Mouse (Mus musculus) forebrain, postnatal 0 days (tissue): Measurements from ENCODE around the gene Fv1. TPM values are rescaled to one million over a fixed set of nuclear protein-coding genes. Genes with fewer than 3 reads are reported as not detected.
A peak's percentile ranks its signal among the peaks of the same experiment; 100 is the strongest.
"Not testable (repeated sequence)": the region's sequence is repeated elsewhere in the genome, so short reads cannot be mapped to it uniquely, and the experiment has no call there.

Source experiments
- ATAC-seq: fragments of 200-750 bp; cut with Nextera tagmentation; 2 replicates; pipeline ENCODE4 v1.8.0; 2017; ENCODE audit warnings: mild to moderate bottlenecking, moderate library complexity
- DNase-seq: peaks from one replicate; pipeline ENCODE4 v3.0.0-alpha.2; 2015
- H3K27ac ChIP-seq: fragments of 300-500 bp; sonication (generic); 2 replicates; pipeline ENCODE4 v1.5.1; 2014; ENCODE audit warnings: low read depth, mild to moderate bottlenecking, antibody characterized with exemption, low read length, moderate library complexity, mixed read lengths
- H3K27me3 ChIP-seq: fragments of 300-500 bp; sonication (generic); 2 replicates; pipeline ENCODE4 v1.6.1; 2014; ENCODE audit warnings: mild to moderate bottlenecking, low read length, mixed read lengths; ENCODE audit not compliant: insufficient read depth
- H3K36me3 ChIP-seq: fragments of 300-500 bp; sonication (generic); 2 replicates; pipeline ENCODE4 v1.6.1; 2014; ENCODE audit warnings: mild to moderate bottlenecking, moderate library complexity; ENCODE audit not compliant: insufficient read depth
- H3K4me1 ChIP-seq: fragments of 300-500 bp; sonication (generic); 2 replicates; pipeline ENCODE4 v1.6.1; 2014; ENCODE audit warnings: antibody characterized with exemption; ENCODE audit not compliant: insufficient read depth
- H3K4me2 ChIP-seq: fragments of 300-500 bp; sonication (generic); 2 replicates; pipeline ENCODE4 v1.6.1; 2014; ENCODE audit warnings: low read depth, mild to moderate bottlenecking, moderate library complexity
- H3K4me3 ChIP-seq: fragments of 300-500 bp; sonication (generic); 2 replicates; pipeline ENCODE4 v1.5.1; 2014; ENCODE audit warnings: low read depth, low read length, mixed read lengths
- H3K9ac ChIP-seq: fragments of 300-500 bp; sonication (generic); 2 replicates; pipeline ENCODE4 v1.6.1; 2014; ENCODE audit warnings: mild to moderate bottlenecking
- H3K9me3 ChIP-seq: fragments of 300-500 bp; sonication (generic); 2 replicates; pipeline ENCODE4 v1.6.1; 2016; ENCODE audit warnings: low read length
- CTCF ChIP-seq: sonication (generic); IDR thresholded peaks from 2 replicates; pipeline ENCODE4 v1.5.1; 2016; ENCODE audit warnings: antibody characterized with exemption, control low read depth, low read depth
- WGBS: fragments of 180-500 bp; shearing (Covaris S2); extraction: QIAGEN DNeasy Blood & Tissue Kit; methylation state at CpG from one replicate; pipeline ENCODE4 v1.1.7; 2014; 5-methylcytosine and 5-hydroxymethylcytosine counted together
- polyA plus RNA-seq: library from polyadenylated mRNA; unstranded; fragments of >200 nt; fragmentation: Nextera tagmentation; extraction: Ambion mirVana; gene quantifications from 2 replicates; pipeline ENCODE4 v1.2.1, GENCODE M21; 2015
- total RNA-seq: library from RNA; depleted of rRNA; stranded (reverse); fragments of >200 nt; gene quantifications from 2 replicates; pipeline ENCODE4 v1.2.3, GENCODE M21; 2014

Gene Fv1
- total and polyA plus RNA-seq, 2 experiments from 2014 or later: 4.2 to 8.5 TPM

GRCm38 (mm10) chr4:147848584-147848991 is 20.2 kb upstream of the Fv1 start:
- ATAC-seq: peak; percentile 79
- H3K27ac ChIP-seq: 0 out of 2 replicates have a peak overlapping the region, but pooled peaks have one; percentile 42

GRCm38 (mm10) chr4:147850776-147851175 is 18.0 kb upstream of the Fv1 start:
- H3K4me2 ChIP-seq: no peak overlapping the region
- no peak for TF ChIP-seq CTCF
- H3K4me3 ChIP-seq: no peak overlapping the region
- peaks cover 3% of the 10 kb centered on the region; the same call in 1 of the 2 replicates for H3K36me3 ChIP-seq
- H3K4me1 ChIP-seq: peaks cover 7% of the 10 kb centered on the region
- ATAC-seq (no peak), DNase-seq (no peak)
- no peak overlapping the region for H3K27ac ChIP-seq
- no peak overlapping the region for H3K9ac ChIP-seq
- no peaks in the 10 kb centered on the region for H3K9me3 ChIP-seq
- no peaks in the 10 kb centered on the region for H3K27me3 ChIP-seq
- WGBS: 84% methylated on average over 2 of the region's 2 CpGs

More at GRCm38 (mm10) chr4:147848584-147848991, 20.2 kb upstream of the Fv1 start:
- no peaks in the 10 kb centered on the region for H3K27me3 ChIP-seq
- peaks cover 7% of the 10 kb centered on the region; the same call in 1 of the 2 replicates for H3K36me3 ChIP-seq
- TF ChIP-seq CTCF: no peak
- DNase-seq: no peak
- peaks cover 4% of the 10 kb centered on the region; the same call in 1 of the 2 replicates for H3K9me3 ChIP-seq
- peaks cover 7% of the 10 kb centered on the region for H3K4me1 ChIP-seq
- peak overlapping the region; percentile 83 for H3K4me3 ChIP-seq
- peak overlapping the region; percentile 75 for H3K4me2 ChIP-seq
- H3K9ac ChIP-seq: peak overlapping the region; percentile 73
- 0% methylated on average over 4 of the region's 4 CpGs for WGBS

- Histone ChIP-seq H3K4me1 (no peaks in the 10 kb centered on the region), H3K27me3 (no peaks in the 10 kb centered on the region), H3K4me3 (no peak overlapping the region), H3K36me3 (peaks cover 31% of the 10 kb centered on the region), H3K9me3 (no peaks in the 10 kb centered on the region), H3K27ac (no peak overlapping the region), H3K4me2 (no peak overlapping the region), H3K9ac (no peak overlapping the region)
- no peak for DNase-seq
- no peak for TF ChIP-seq CTCF
- ATAC-seq: no peak
- 93% methylated on average over 3 of the region's 3 CpGs for WGBS
Measured at GRCm38 (mm10) chr4:147862051-147862450, 6.7 kb upstream of the Fv1 start.

GRCm38 (mm10) chr4:147865651-147866050 is 3.1 kb upstream of the Fv1 start:
- H3K4me2 ChIP-seq: no peak overlapping the region
- DNase-seq: no peak
- H3K9me3 ChIP-seq: no peaks in the 10 kb centered on the region
- 95% methylated on average over 6 of the region's 6 CpGs for WGBS
- peaks cover 31% of the 10 kb centered on the region for H3K36me3 ChIP-seq
- H3K27me3 ChIP-seq: no peaks in the 10 kb centered on the region
- H3K9ac ChIP-seq: no peak overlapping the region
- H3K4me3 ChIP-seq: no peak overlapping the region
- H3K4me1 ChIP-seq: peaks cover 11% of the 10 kb centered on the region
- no peak overlapping the region for H3K27ac ChIP-seq
- TF ChIP-seq CTCF: no peak
- no peak for ATAC-seq

DNA sequence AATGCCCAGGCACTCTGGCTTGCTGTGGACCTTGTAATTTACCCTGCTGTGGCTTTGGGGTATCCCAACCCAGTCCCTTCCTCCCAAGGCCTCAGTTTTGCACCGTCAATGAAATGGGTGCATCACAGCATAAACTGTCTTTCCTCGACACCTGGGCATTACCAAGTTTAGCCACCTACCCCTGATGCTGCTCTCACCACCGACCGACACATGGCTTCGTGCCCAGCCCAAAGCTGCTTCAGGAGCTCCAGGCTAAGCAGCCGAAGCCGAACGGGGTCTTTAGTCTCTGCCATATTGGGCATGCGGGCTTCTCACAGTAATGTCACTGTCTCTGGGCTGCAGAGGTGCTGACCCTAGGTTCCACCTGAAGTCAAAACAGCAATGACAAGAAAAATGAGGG is 2.7 kb upstream of the Fv1 start:
- ATAC-seq (no peak), DNase-seq (no peak)
- Histone ChIP-seq H3K36me3 (peaks cover 26% of the 10 kb centered on the region), H3K4me1 (peaks cover 11% of the 10 kb centered on the region), H3K27me3 (no peaks in the 10 kb centered on the region), H3K9me3 (no peaks in the 10 kb centered on the region), H3K27ac (no peak overlapping the region), H3K4me2 (no peak overlapping the region), H3K9ac (no peak overlapping the region), H3K4me3 (no peak overlapping the region)
- TF ChIP-seq CTCF: no peak
- WGBS: 95% methylated on average over 9 of the region's 9 CpGs

GRCm38 (mm10) chr4:147866793-147867192 is 2.0 kb upstream of the Fv1 start:
- DNase-seq, H3K9me3 ChIP-seq, ATAC-seq, H3K4me2 ChIP-seq, H3K27me3 ChIP-seq, H3K27ac ChIP-seq, H3K4me3 ChIP-seq, H3K9ac ChIP-seq: not testable (repeated sequence)
- peaks cover 11% of the 10 kb centered on the region for H3K4me1 ChIP-seq
- WGBS: 50% methylated on average over 3 of the region's 3 CpGs
- H3K36me3 ChIP-seq: peaks cover 19% of the 10 kb centered on the region

GRCm38 (mm10) chr4:147867563-147868449 is 973 bp upstream of the Fv1 start:
- Histone ChIP-seq H3K36me3 (peaks cover 16% of the 10 kb centered on the region), H3K4me3 (peak overlapping the region; percentile 74), H3K4me2 (peak overlapping the region; percentile 80), H3K9ac (peak overlapping the region; percentile 63), H3K27me3 (no peaks in the 10 kb centered on the region), H3K9me3 (no peaks in the 10 kb centered on the region), H3K4me1 (peaks cover 11% of the 10 kb centered on the region), H3K27ac (peak overlapping the region; percentile 77)
- WGBS: 10% methylated on average over 22 of the region's 22 CpGs
- ATAC-seq (peak; percentile 56), DNase-seq (no peak)
- no peak; the same call in 1 of the 2 replicates for TF ChIP-seq CTCF
